ENCODE assay signal across 8 mouse cellular contexts in genomic region chr1:136782261-136782660, GRCm38 (mm10).
DNase-seq lines count a peak whose midpoint lies in the region; ATAC-seq lines count a peak whose summit lies in the region.

No protein-coding gene starts in this region.

- peak; percentile 73 for DNase-seq in embryo, embryonic 11 days
- peak; percentile 63 for DNase-seq in forebrain, embryonic 14.5 days (ENCODE audit: low spot score)
- DNase-seq in mesoderm, embryonic 11.5 days (ENCODE audit: low read depth, low spot score): peak; percentile 74
- DNase-seq in natural killer cell, adult 2 months (ENCODE audit: low spot score in 2 of 2): no peak
- no peak for DNase-seq in B cell, adult 2 months
- no peak for DNase-seq in spleen, postnatal 36 days (ENCODE audit: low spot score in 2 of 2)
- DNase-seq in thymus, postnatal 0 days (ENCODE audit: low spot score): no peak

- H3K4me1 ChIP-seq in forebrain, embryonic 14.5 days (ENCODE audit: control insufficient read depth, insufficient read depth, low read length): peaks cover 12% of the 10 kb centered on the region; the same call in 1 of the 2 replicates
- peaks cover 15% of the 10 kb centered on the region for H3K4me1 ChIP-seq in kidney, embryonic 14.5 days (ENCODE audit: control insufficient read depth, insufficient read depth, low read length)

- peak overlapping the region; percentile 38; the same call in 1 of the 2 replicates for H3K9ac ChIP-seq in forebrain, embryonic 14.5 days (ENCODE audit: low read length)
- H3K9ac ChIP-seq in kidney, embryonic 14.5 days (ENCODE audit: low read depth, low read length): no peak overlapping the region

- H3K36me3 ChIP-seq in forebrain, embryonic 14.5 days (ENCODE audit: control insufficient read depth, insufficient read depth, low read length): no peaks in the 10 kb centered on the region
- no peaks in the 10 kb centered on the region for H3K36me3 ChIP-seq in kidney, embryonic 14.5 days (ENCODE audit: control insufficient read depth, insufficient read depth, low read length)

- peak overlapping the region; percentile 33 for H3K4me3 ChIP-seq in forebrain, embryonic 14.5 days (ENCODE audit: low read depth, low read length)
- H3K4me3 ChIP-seq in kidney, embryonic 14.5 days (ENCODE audit: low read length): peak overlapping the region; percentile 17; the same call in 1 of the 2 replicates

- 16% methylated on average over 10 of the region's 10 CpGs for WGBS in forebrain, embryonic 14.5 days
- 20% methylated on average over 10 of the region's 10 CpGs for WGBS in kidney, embryonic 14.5 days

- ATAC-seq in forebrain, embryonic 14.5 days: peak; percentile 45
- peak; percentile 62 for ATAC-seq in kidney, embryonic 14.5 days (ENCODE audit: low FRiP score, low TSS enrichment)

- H3K4me2 ChIP-seq in forebrain, embryonic 14.5 days (ENCODE audit: low read length): peak overlapping the region; percentile 60
- H3K4me2 ChIP-seq in kidney, embryonic 14.5 days (replicated peaks; ENCODE audit: low read depth, low read length): peak overlapping the region; percentile 35

- H3K27me3 ChIP-seq in forebrain, embryonic 14.5 days (replicated peaks; ENCODE audit: control insufficient read depth, insufficient read depth, low read length): no peaks in the 10 kb centered on the region
- H3K27me3 ChIP-seq in kidney, embryonic 14.5 days (ENCODE audit: control insufficient read depth, insufficient read depth, low read length): no peaks in the 10 kb centered on the region; the same call in 1 of the 2 replicates

- no peak overlapping the region for H3K27ac ChIP-seq in forebrain, embryonic 14.5 days (ENCODE audit: low read depth, low read length)
- H3K27ac ChIP-seq in kidney, embryonic 14.5 days (ENCODE audit: low read depth, low read length): no peak overlapping the region

- H3K9me3 ChIP-seq in forebrain, embryonic 14.5 days (replicated peaks; ENCODE audit: control insufficient read depth, low read length): no peaks in the 10 kb centered on the region
- no peaks in the 10 kb centered on the region for H3K9me3 ChIP-seq in kidney, embryonic 14.5 days (ENCODE audit: control insufficient read depth, low read length)

Comparison
In these comparisons a context has a peak if more than half of its experiments do, and no peak if none do; other contexts are left out.
1. DNase-seq: peak in embryo, embryonic 11 days (single experiment), forebrain, embryonic 14.5 days (single experiment) and mesoderm, embryonic 11.5 days (single experiment); none in natural killer cell, adult 2 months (0 of 2), B cell, adult 2 months (0 of 2), spleen, postnatal 36 days (0 of 2) and thymus, postnatal 0 days (single experiment).